Mouse (Mus musculus) gonadal fat pad, adult 2 months (tissue): ENCODE results near the gene Cd3e. TPM values are rescaled to one million over a fixed set of nuclear protein-coding genes. Genes with fewer than 3 reads are reported as not detected.
"Not testable (repeated sequence)": the region's sequence is repeated elsewhere in the genome, so short reads cannot be mapped to it uniquely, and the experiment has no call there.

ENCODE experiments used
- DNase-seq: peaks from one replicate; pipeline ENCODE4 v3.0.0-alpha.2; 2012; ENCODE audit warnings: low read depth
- polyA plus RNA-seq: library from polyadenylated mRNA; depleted of rRNA; stranded (reverse); fragments of >200 nt; gene quantifications from 2 replicates; pipeline ENCODE4 v1.2.3, GENCODE M21; 2012; rRNA removed

The Cd3e gene
- 0.58 and 0.75 TPM in 2 replicates for polyA plus RNA-seq

- no peak for DNase-seq
Observed at GRCm38 (mm10) chr9:45009180-45010078, at the start of gene Cd3e. TSS of gene Cd3e (minus strand) at chr9:45009627.

GRCm38 (mm10) chr9:45058304-45058940 is 49.0 kb upstream of the Cd3e start:
- no peak for DNase-seq

- DNase-seq: no peak
Observed at GRCm38 (mm10) chr9:45055082-45055713, 45.8 kb upstream of the Cd3e start, which contains the start of gene Mpzl3. TSS of gene Mpzl3 (plus strand) at chr9:45055186.

GRCm38 (mm10) chr9:45050301-45050700 is 40.9 kb upstream of the Cd3e start:
- DNase-seq: no peak

GRCm38 (mm10) chr9:45049731-45050130 is 40.3 kb upstream of the Cd3e start:
- DNase-seq: no peak

- no peak for DNase-seq
Observed at GRCm38 (mm10) chr9:45048511-45048910, 39.1 kb upstream of the Cd3e start.

- DNase-seq: no peak
Observed at GRCm38 (mm10) chr9:45046973-45047372, 37.5 kb upstream of the Cd3e start.

GRCm38 (mm10) chr9:45042947-45043346 is 33.5 kb upstream of the Cd3e start:
- DNase-seq: no peak

- no peak for DNase-seq
Observed at GRCm38 (mm10) chr9:45042056-45042720, 32.8 kb upstream of the Cd3e start.

- DNase-seq: no peak
Observed at GRCm38 (mm10) chr9:45041131-45041838, 31.9 kb upstream of the Cd3e start.

- DNase-seq: no peak
Observed at GRCm38 (mm10) chr9:45040066-45040845, 30.8 kb upstream of the Cd3e start.

- no peak for DNase-seq
Observed at GRCm38 (mm10) chr9:45039499-45039898, 30.1 kb upstream of the Cd3e start, which contains the start of gene Mpzl2. TSS of gene Mpzl2 (plus strand) at chr9:45039799.

GRCm38 (mm10) chr9:45037803-45038202 is 28.4 kb upstream of the Cd3e start:
- not testable (repeated sequence) for DNase-seq

GRCm38 (mm10) chr9:45034526-45034925 is 25.1 kb upstream of the Cd3e start:
- DNase-seq: no peak

GRCm38 (mm10) chr9:45032261-45032660 is 22.8 kb upstream of the Cd3e start:
- DNase-seq: no peak

GRCm38 (mm10) chr9:45030341-45030740 is 20.9 kb upstream of the Cd3e start:
- no peak for DNase-seq

- DNase-seq: peak; percentile 84
Observed at GRCm38 (mm10) chr9:45027376-45027775, 17.9 kb upstream of the Cd3e start.

GRCm38 (mm10) chr9:45024187-45024586 is 14.8 kb upstream of the Cd3e start:
- DNase-seq: peak; percentile 65

- no peak for DNase-seq
Observed at GRCm38 (mm10) chr9:45023638-45024037, 14.2 kb upstream of the Cd3e start.

- DNase-seq: no peak
Observed at GRCm38 (mm10) chr9:45022800-45023199, 13.4 kb upstream of the Cd3e start.
